Mouse (Mus musculus): ENCODE data around the gene Wfdc1. TPM values are rescaled to one million over a fixed set of nuclear protein-coding genes. Genes with fewer than 3 reads are reported as not detected.
A peak's percentile ranks its signal among the peaks of the same experiment; 100 is the strongest.

The Wfdc1 gene
- 0.41 and 0.66 TPM in 2 replicates for polyA plus RNA-seq (2016; fragmentation: Nextera tagmentation; extraction: Ambion mirVana)

DNA sequence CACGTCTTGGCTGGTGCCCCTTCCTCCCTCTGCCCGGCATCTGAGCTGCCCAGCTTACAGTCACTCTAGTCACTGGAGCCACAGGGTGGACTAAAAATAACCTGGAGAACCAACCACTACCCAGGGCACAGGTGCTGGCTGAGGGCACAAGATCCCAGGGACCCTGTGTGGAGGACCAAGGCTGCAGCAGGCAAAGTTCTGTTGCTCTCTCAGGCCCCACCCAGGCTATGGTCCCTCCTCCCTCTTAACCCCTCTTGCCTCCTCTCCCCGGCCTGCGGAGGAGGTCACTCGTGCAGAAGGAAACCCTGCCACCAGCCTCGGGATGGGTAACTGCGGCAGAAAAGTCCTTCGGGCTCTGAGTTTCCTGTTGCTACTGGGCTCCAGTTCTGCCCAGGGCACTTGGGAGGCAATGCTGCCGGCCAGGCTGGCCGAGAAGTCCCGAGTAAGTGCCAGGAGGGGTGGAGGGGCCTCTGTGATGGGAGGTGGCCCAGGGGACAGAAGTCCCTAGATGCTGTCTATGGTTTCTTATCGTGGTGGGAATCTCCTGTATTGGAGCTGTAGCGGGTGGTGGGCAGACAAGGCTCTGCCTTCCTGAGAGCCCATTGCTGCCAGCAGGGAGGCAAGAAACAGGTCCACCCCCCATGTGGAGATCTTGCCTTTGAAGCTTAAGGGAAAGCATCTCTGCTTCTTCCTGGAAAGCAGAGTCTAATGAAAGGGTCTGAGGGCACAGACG lies at the start of gene Wfdc1:
Gene Wfdc1 (plus strand): TSS at position 147 of the 733 bp plus-strand sequence.
- Histone ChIP-seq H3K9ac (no peak within 1 kb of the TSS), H3K27me3 (replicated peaks) (peaks cover 48% of the 10 kb centered on the region), H3K4me2 (no peak within 1 kb of the TSS), H3K36me3 (no peaks in the 10 kb centered on the region), H3K9me3 (replicated peaks) (no peaks in the 10 kb centered on the region), H3K27ac (no peak within 1 kb of the TSS), H3K4me1 (no peaks in the 10 kb centered on the region), H3K4me3 (no peak within 1 kb of the TSS)
- 17% methylated on average over 14 of the region's 14 CpGs for WGBS (ENCODE audit: insufficient replicate concordance)
- ATAC-seq: no peak

DNA sequence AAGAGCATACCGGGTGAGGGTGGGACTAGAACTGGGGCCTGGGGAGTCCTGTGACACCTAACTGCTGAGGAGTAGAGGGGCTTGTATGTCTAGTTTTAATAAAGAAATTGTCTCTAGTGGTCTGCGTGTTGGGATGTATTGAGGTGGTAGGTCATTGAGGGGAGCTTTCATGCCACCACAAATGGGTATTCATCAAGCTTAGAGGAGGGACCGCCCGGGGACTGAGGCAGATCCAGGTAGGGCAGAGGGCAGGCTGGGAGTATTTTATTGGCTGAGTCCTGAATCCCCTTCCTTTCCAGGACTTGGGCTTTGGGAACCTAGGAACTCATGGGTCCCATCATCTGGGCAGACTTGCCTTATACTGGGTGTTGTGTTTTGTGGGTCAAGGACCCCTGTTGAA lies 49.4 kb upstream of the Wfdc1 start:
- Histone ChIP-seq H3K27ac (no peak overlapping the region), H3K4me2 (no peak overlapping the region), H3K4me1 (no peaks in the 10 kb centered on the region)

DNA sequence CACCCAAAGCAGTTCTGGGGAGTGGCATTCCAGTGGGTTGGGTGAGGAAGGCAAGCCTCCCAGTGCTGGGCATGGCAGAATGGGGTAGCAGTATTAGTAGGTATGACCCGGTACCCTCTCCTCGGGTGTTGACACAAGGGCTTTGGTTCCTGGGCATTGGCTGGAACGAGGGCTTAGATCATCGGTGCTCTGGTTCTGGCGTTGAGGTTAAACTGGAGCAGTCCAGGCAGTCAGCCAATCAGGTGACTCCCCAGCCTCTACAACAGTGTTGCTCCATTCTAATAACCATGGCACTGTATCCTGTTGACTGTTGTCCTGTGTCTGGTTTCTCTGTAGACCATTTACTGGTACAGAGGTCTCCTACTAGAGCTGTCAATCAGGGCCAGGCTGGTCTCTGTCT lies 48.6 kb upstream of the Wfdc1 start:
- Histone ChIP-seq H3K36me3 (no peaks in the 10 kb centered on the region), H3K4me3 (no peak overlapping the region), H3K4me1 (no peaks in the 10 kb centered on the region), H3K9ac (no peak overlapping the region), H3K9me3 (replicated peaks) (no peaks in the 10 kb centered on the region), H3K27me3 (replicated peaks) (peaks cover 54% of the 10 kb centered on the region), H3K4me2 (no peak overlapping the region), H3K27ac (no peak overlapping the region)
- WGBS (ENCODE audit: insufficient replicate concordance): 61% methylated on average over 5 of the region's 5 CpGs
- ATAC-seq: no peak

More for the DNA sequence above, 49.4 kb upstream of the Wfdc1 start:
- ATAC-seq: no peak
- Histone ChIP-seq H3K9me3 (replicated peaks) (no peaks in the 10 kb centered on the region), H3K36me3 (no peaks in the 10 kb centered on the region), H3K9ac (no peak overlapping the region), H3K4me3 (no peak overlapping the region), H3K27me3 (replicated peaks) (peaks cover 52% of the 10 kb centered on the region)
- WGBS (ENCODE audit: insufficient replicate concordance): 80% methylated on average over 4 of the region's 4 CpGs

DNA sequence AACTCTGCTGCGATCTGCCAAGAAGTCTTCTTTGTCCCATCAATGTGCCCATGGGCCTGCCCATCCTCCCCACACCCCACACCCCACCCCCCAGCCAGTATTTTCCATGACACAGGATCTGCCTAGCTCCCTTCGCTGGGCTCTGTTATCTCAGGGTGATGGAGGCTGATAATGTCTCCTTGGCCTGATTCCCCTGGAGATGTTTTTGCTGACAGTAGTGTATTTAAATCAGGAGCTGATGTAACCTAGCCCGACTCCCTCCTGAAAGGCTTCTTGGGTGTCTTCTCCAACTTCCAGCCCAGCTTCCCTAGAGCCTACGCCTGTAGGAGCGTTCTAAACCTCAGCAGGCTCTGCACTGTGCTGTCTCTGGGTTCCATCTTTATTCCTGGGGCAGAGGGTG lies 47.3 kb upstream of the Wfdc1 start:
- H3K4me3 ChIP-seq: no peak overlapping the region
- ATAC-seq: no peak

DNA sequence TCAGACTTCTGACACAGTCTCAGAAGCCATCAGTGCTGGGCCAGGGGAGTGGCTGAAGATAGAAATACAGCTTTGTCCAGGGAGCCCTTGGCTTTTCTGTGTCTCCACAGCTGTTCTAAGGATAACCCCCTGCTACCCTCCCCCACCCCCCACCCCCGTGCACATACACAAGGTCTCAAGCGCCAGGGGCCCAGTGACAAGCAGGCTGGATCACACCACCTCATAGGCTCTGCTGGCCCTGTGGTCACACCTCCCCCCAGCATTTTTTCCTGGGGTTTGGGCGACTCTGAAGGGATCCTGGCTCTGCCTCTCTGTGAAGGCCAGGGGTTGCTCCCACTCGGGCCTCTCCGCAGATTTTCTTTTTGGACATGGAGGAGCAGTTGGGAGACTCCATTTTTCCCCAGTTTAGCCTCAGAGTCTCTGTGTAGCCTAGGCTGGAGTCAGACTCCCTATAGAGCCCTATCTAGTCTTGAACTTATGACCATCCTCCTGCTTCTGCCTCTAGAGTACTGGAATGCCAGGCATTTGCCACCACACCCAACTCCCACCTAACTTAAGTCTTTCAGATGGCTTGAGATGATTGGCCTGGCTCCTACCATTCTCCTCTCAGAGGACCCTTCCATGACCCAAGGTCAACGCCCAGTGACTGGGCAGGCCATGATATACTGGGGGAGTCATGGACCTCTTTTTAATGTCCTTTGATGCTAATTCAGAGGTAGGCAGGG lies 45.9 kb upstream of the Wfdc1 start:
- Histone ChIP-seq H3K4me2 (no peak overlapping the region), H3K9me3 (replicated peaks) (no peaks in the 10 kb centered on the region), H3K9ac (no peak overlapping the region), H3K27ac (no peak overlapping the region), H3K4me3 (no peak overlapping the region), H3K36me3 (no peaks in the 10 kb centered on the region), H3K4me1 (no peaks in the 10 kb centered on the region), H3K27me3 (replicated peaks) (peaks cover 56% of the 10 kb centered on the region)
- ATAC-seq: no peak
- 41% methylated on average over 6 of the region's 6 CpGs for WGBS (ENCODE audit: insufficient replicate concordance)

More for the DNA sequence above, 47.3 kb upstream of the Wfdc1 start:
- Histone ChIP-seq H3K4me2 (no peak overlapping the region), H3K27ac (no peak overlapping the region), H3K27me3 (replicated peaks) (peaks cover 52% of the 10 kb centered on the region), H3K36me3 (no peaks in the 10 kb centered on the region), H3K9ac (no peak overlapping the region), H3K4me1 (no peaks in the 10 kb centered on the region), H3K9me3 (replicated peaks) (no peaks in the 10 kb centered on the region)
- 41% methylated on average over 5 of the region's 5 CpGs for WGBS (ENCODE audit: insufficient replicate concordance)

DNA sequence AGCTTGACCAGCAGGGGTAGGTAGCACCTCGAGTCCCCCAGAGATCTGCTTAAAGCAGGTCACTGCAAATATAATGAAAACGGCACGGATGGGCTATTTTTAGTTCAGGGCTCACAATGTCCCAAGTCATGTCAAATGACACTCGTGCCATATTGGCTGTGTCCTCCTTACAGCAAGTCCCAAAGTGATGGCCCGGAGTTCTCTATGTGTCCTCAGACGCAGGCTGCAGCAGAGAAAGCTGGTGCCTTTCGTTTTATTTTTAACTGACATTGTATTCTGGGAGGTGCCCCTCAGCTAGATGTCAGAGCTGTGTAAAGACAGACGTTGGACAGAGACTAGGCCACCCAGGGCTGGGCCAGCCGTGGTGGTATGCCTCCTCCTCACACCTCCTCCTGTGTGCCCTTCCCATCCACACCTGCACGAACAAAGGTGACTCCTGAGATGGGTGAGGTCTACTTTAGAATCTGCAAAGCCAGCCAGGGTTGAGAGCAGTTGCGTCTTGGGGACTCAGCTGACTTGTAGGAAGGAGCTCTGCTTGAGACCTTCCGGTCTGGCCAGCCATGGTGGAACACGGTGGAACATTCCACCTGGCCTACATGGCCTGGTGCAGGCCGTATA lies 45.2 kb upstream of the Wfdc1 start:
- Histone ChIP-seq H3K4me3 (no peak overlapping the region), H3K27me3 (replicated peaks) (peaks cover 57% of the 10 kb centered on the region), H3K36me3 (no peaks in the 10 kb centered on the region), H3K27ac (no peak overlapping the region), H3K4me1 (no peaks in the 10 kb centered on the region), H3K4me2 (no peak overlapping the region), H3K9me3 (replicated peaks) (no peaks in the 10 kb centered on the region), H3K9ac (no peak overlapping the region)
- WGBS (ENCODE audit: insufficient replicate concordance): 69% methylated on average over 14 of the region's 14 CpGs
- no peak for ATAC-seq

DNA sequence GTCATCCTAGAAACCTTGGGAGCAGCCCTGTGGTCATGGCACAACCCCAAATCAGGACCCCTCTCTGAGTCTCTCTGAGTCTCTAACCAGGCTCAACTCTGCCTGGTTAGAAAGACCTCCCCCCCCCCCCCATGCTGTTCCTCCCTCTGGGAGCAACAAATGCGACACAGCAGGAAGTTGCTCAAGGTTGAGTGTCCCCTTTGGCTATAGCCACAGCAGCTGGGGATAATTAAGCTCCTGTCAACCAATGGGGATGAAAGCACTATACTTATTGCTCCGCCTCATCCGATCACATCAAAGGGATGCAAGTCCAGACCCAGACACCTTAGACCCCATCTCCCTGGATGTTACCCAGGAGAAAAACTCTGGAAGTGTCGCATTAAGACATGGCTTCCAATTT lies 43.6 kb upstream of the Wfdc1 start:
- Histone ChIP-seq H3K9ac (no peak overlapping the region), H3K36me3 (no peaks in the 10 kb centered on the region), H3K27me3 (replicated peaks) (peaks cover 46% of the 10 kb centered on the region), H3K4me3 (no peak overlapping the region), H3K27ac (no peak overlapping the region), H3K4me2 (no peak overlapping the region), H3K9me3 (replicated peaks) (no peaks in the 10 kb centered on the region), H3K4me1 (peaks cover 10% of the 10 kb centered on the region)
- ATAC-seq: no peak
- WGBS (ENCODE audit: insufficient replicate concordance): 53% methylated on average over 4 of the region's 4 CpGs

DNA sequence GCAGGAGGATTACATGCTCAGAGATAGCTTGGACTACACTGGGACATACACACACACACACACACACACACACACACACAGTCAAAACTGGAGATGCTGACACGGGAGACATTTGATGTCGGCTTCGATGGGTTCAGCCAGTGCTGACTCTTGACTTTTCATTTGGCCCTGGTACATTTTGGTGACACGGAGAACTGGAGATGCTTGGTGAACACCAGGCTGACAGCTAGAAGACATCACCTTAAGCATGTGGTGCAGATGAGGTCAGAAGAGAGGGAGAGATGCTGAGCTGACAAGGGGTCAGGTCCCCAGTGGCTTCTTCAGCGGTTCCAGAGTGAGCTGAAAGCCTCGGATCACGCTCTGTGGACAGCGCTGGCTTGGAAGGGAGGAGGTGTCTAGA lies 43.1 kb upstream of the Wfdc1 start:
- no peak for ATAC-seq
- Histone ChIP-seq H3K4me1 (peaks cover 16% of the 10 kb centered on the region), H3K27ac (no peak overlapping the region), H3K9me3 (replicated peaks) (no peaks in the 10 kb centered on the region), H3K4me2 (no peak overlapping the region), H3K36me3 (no peaks in the 10 kb centered on the region), H3K9ac (no peak overlapping the region), H3K4me3 (no peak overlapping the region), H3K27me3 (replicated peaks) (peaks cover 43% of the 10 kb centered on the region)
- 73% methylated on average over 8 of the region's 8 CpGs for WGBS (ENCODE audit: insufficient replicate concordance)

DNA sequence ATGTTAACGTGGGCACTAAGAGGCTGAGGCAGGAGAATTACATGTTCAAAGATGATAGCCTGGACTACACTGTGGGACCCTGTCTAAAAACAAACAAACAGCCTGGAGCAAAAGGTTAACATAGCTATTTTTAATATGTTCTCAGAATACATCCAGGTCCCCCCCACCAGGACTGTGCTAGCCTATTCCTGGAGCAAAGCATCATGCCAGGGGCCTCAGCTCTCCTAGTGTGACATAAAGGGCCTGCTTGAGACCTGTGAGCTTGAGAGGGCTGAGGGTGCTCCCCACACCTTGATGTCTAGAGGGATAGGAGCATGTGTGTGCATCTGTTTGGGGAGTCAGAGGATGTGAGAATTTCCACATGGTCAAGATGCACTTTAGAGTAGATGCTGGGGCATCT lies 42.4 kb upstream of the Wfdc1 start:
- ATAC-seq: no peak
- Histone ChIP-seq H3K4me3 (no peak overlapping the region), H3K36me3 (no peaks in the 10 kb centered on the region), H3K9ac (no peak overlapping the region), H3K9me3 (replicated peaks) (no peaks in the 10 kb centered on the region), H3K4me2 (no peak overlapping the region), H3K4me1 (peaks cover 16% of the 10 kb centered on the region), H3K27ac (no peak overlapping the region), H3K27me3 (replicated peaks) (peaks cover 43% of the 10 kb centered on the region)
- 71% methylated on average over 1 of the region's 1 CpGs for WGBS (ENCODE audit: insufficient replicate concordance)

DNA sequence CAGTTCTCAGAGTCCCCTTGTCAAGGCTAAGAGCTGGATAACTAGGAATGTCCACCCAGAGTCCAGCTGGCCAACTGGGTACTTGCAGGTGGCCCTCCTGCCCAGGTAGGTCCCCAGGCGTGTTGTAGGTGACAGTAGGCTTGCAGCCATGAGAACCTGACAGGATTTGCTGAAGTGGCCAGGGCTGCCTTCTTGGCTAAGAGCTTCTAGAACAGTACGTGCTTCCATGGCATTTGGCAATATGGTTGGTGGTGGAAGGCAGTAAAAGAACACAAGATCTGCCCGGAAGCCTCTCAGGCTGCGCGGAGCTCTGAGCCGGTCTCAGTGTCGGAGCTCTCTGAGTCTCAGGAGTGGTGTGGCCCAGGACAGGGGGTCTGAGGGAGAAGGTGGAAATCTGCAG lies 41.2 kb upstream of the Wfdc1 start:
- 80% methylated on average over 7 of the region's 7 CpGs for WGBS (ENCODE audit: insufficient replicate concordance)
- no peak for ATAC-seq
- H3K27ac ChIP-seq: no peak overlapping the region

DNA sequence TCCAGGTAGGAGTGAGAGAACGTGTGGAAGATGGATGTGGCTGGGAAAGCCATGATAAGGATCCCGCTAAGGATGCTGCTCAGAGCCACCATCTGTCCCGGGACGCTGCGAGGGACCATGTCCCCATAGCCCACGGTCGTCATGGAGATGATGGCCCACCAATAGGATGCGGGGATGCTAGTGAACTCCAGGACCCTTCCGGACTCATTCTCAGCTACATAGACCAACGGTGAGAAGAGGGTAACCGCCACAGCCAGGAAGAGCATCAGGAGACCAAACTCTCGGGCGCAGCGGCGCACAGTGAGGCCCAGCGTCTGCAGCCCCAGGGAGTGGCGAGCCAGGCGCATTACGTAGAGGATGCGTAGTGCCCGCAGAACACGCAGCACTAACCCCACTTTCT lies 40.4 kb upstream of the Wfdc1 start:
- ATAC-seq: no peak
- Histone ChIP-seq H3K4me1 (peaks cover 16% of the 10 kb centered on the region), H3K27me3 (replicated peaks) (peaks cover 54% of the 10 kb centered on the region), H3K9ac (no peak overlapping the region), H3K36me3 (no peaks in the 10 kb centered on the region), H3K4me3 (no peak overlapping the region), H3K4me2 (no peak overlapping the region), H3K9me3 (replicated peaks) (no peaks in the 10 kb centered on the region), H3K27ac (no peak overlapping the region)
- 71% methylated on average over 22 of the region's 22 CpGs for WGBS (ENCODE audit: insufficient replicate concordance)

More for the DNA sequence above, 41.2 kb upstream of the Wfdc1 start:
- Histone ChIP-seq H3K4me3 (no peak overlapping the region), H3K9me3 (replicated peaks) (no peaks in the 10 kb centered on the region), H3K4me2 (no peak overlapping the region), H3K27me3 (replicated peaks) (peaks cover 46% of the 10 kb centered on the region), H3K4me1 (peaks cover 16% of the 10 kb centered on the region), H3K9ac (no peak overlapping the region), H3K36me3 (no peaks in the 10 kb centered on the region)

DNA sequence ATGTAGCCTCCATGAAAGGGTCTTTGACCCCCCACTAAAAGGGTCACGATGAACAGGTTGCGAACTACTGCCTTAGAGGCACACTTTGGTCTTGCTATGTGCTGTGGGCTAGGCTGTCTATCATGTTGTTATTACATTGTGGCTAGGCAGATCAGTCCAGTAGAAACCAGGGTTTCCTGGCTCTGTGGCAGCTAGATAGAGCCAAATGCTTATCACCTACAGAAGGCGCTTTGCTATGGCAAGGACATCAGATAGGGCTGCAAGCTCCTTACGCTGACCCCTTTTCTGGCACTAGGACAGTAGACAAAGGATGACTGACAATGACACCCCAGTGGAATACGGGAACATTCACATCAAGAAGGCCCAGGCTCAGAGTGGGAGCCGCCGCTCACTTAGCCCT lies 39.0 kb upstream of the Wfdc1 start:
- Histone ChIP-seq H3K4me2 (no peak overlapping the region), H3K27ac (no peak overlapping the region), H3K4me3 (no peak overlapping the region), H3K4me1 (peaks cover 16% of the 10 kb centered on the region), H3K27me3 (replicated peaks) (peaks cover 56% of the 10 kb centered on the region), H3K9me3 (replicated peaks) (no peaks in the 10 kb centered on the region), H3K36me3 (no peaks in the 10 kb centered on the region), H3K9ac (no peak overlapping the region)
- peak; percentile 57 for ATAC-seq
- WGBS (ENCODE audit: insufficient replicate concordance): 47% methylated on average over 7 of the region's 7 CpGs

Measured in liver, embryonic 12.5 days (tissue).